In genomic region chr5:148904846-148905245, GRCm38 (mm10) we compare ENCODE assay signal across 8 mouse cellular contexts. TPM values are rescaled to one million over a fixed set of nuclear protein-coding genes. Genes with fewer than 3 reads are reported as not detected.
A peak's percentile ranks its signal among the peaks of the same experiment; 100 is the strongest.
DNase-seq lines count a peak whose midpoint lies in the region; ATAC-seq and TF ChIP-seq lines count a peak whose summit lies in the region.

No protein-coding gene starts in this region.

- ATAC-seq in hindbrain, embryonic 11.5 days (ENCODE audit: low FRiP score): no peak
- ATAC-seq in common myeloid progenitor, adult 5-6 weeks (replicated peaks; ENCODE audit: low read depth, poor library complexity, severe bottlenecking): peak; percentile 54

- H3K36me3 ChIP-seq in hindbrain, embryonic 11.5 days (ENCODE audit: control insufficient read depth, insufficient read depth, low read length): no peaks in the 10 kb centered on the region
- peaks cover 64% of the 10 kb centered on the region for H3K36me3 ChIP-seq in hindbrain, embryonic 10.5 days
- H3K36me3 ChIP-seq in limb, embryonic 10.5 days: peaks cover 33% of the 10 kb centered on the region
- H3K36me3 ChIP-seq in spleen, adult 2 months (ENCODE audit: control insufficient read depth, insufficient read depth, low read length): no peaks in the 10 kb centered on the region

- H3K27me3 ChIP-seq in hindbrain, embryonic 11.5 days (ENCODE audit: control insufficient read depth, insufficient read depth, low read length): no peaks in the 10 kb centered on the region
- H3K27me3 ChIP-seq in hindbrain, embryonic 10.5 days (ENCODE audit: insufficient read depth, poor library complexity, severe bottlenecking): no peaks in the 10 kb centered on the region
- H3K27me3 ChIP-seq in limb, embryonic 10.5 days (ENCODE audit: low read depth, poor library complexity, severe bottlenecking): no peaks in the 10 kb centered on the region
- H3K27me3 ChIP-seq in spleen, adult 2 months (ENCODE audit: control insufficient read depth, insufficient read depth, low read length): no peaks in the 10 kb centered on the region

- no peak overlapping the region for H3K27ac ChIP-seq in hindbrain, embryonic 11.5 days (ENCODE audit: low read depth, low read length)
- no peak overlapping the region for H3K27ac ChIP-seq in hindbrain, embryonic 10.5 days
- no peak overlapping the region for H3K27ac ChIP-seq in limb, embryonic 10.5 days
- H3K27ac ChIP-seq in spleen, adult 2 months (ENCODE audit: insufficient read depth, low read length): peak overlapping the region; percentile 21; the same call in 1 of the 2 replicates

- no peak for TF ChIP-seq POLR2A in spleen, adult 2 months (IDR thresholded peaks at IDR 0.05; ENCODE audit: low read depth, low read length)

- peaks cover 9% of the 10 kb centered on the region; the same call in 1 of the 2 replicates for H3K4me1 ChIP-seq in hindbrain, embryonic 11.5 days (replicated peaks; ENCODE audit: control insufficient read depth, insufficient read depth, low read length)
- peaks cover 38% of the 10 kb centered on the region for H3K4me1 ChIP-seq in hindbrain, embryonic 10.5 days (replicated peaks)
- H3K4me1 ChIP-seq in limb, embryonic 10.5 days: peaks cover 12% of the 10 kb centered on the region
- peaks cover 16% of the 10 kb centered on the region for H3K4me1 ChIP-seq in spleen, adult 2 months (ENCODE audit: control insufficient read depth, insufficient read depth, insufficient read length)

- peak; percentile 65; the same call in 1 of the 2 replicates for TF ChIP-seq CTCF in spleen, adult 2 months (IDR thresholded peaks at IDR 0.05; ENCODE audit: extremely low read depth, insufficient read depth, insufficient read length, insufficient replicate concordance)

- H3K9me3 ChIP-seq in hindbrain, embryonic 11.5 days (ENCODE audit: control insufficient read depth, low read length): no peaks in the 10 kb centered on the region
- no peaks in the 10 kb centered on the region for H3K9me3 ChIP-seq in hindbrain, embryonic 10.5 days
- H3K9me3 ChIP-seq in limb, embryonic 10.5 days (replicated peaks): no peaks in the 10 kb centered on the region

- no peak overlapping the region for H3K4me3 ChIP-seq in hindbrain, embryonic 11.5 days (ENCODE audit: low read depth, low read length)
- H3K4me3 ChIP-seq in hindbrain, embryonic 10.5 days: no peak overlapping the region
- no peak overlapping the region for H3K4me3 ChIP-seq in limb, embryonic 10.5 days
- H3K4me3 ChIP-seq in spleen, adult 2 months (ENCODE audit: extremely low read depth, insufficient read depth, insufficient read length): no peak overlapping the region

- peak; percentile 41 for DNase-seq in hindbrain, embryonic 11.5 days (ENCODE audit: low spot score)
- DNase-seq in hindbrain, embryonic 10.5 days (ENCODE audit: low spot score): no peak
- DNase-seq in MN1 (ENCODE audit: low spot score): peak; percentile 63
- DNase-seq in limb, embryonic 10.5 days (ENCODE audit: low spot score): peak; percentile 54
- DNase-seq in spleen, adult 2 months (ENCODE audit: low read depth in 1 of 2, low spot score in 2 of 2): peak; percentile 78 to 79
- no peak for DNase-seq in left cerebral cortex, adult 11 months (ENCODE audit: low spot score)
- no peak for DNase-seq in frontal cortex, postnatal 36 days (ENCODE audit: low spot score in 2 of 2)

- H3K9ac ChIP-seq in hindbrain, embryonic 11.5 days (ENCODE audit: low read depth, low read length): no peak overlapping the region

- 80% methylated on average over 6 of the region's 6 CpGs for WGBS in hindbrain, embryonic 11.5 days
- 83% methylated on average over 6 of the region's 6 CpGs for WGBS in hindbrain, embryonic 10.5 days
- 73% methylated on average over 6 of the region's 6 CpGs for WGBS in limb, embryonic 10.5 days
- 37% methylated on average over 6 of the region's 6 CpGs for WGBS in spleen, adult 2 months

- no peak overlapping the region for H3K4me2 ChIP-seq in hindbrain, embryonic 11.5 days (replicated peaks; ENCODE audit: low read depth, low read length)

RNA-seq across cellular contexts. Expression of gene Katnal1, which starts 24.3 kb away (rescaled TPM):
- polyA plus RNA-seq in hindbrain, embryonic 11.5 days (2014; fragmentation: Nextera tagmentation; extraction: Ambion mirVana): 32.1 and 37.0 TPM in 2 replicates
- polyA plus RNA-seq in hindbrain, embryonic 10.5 days (2016; fragmentation: Nextera tagmentation; extraction: Ambion mirVana): 22.4 and 23.6 TPM in 2 replicates
- 9.1 and 10.6 TPM in 2 replicates for total RNA-seq in common myeloid progenitor, adult 5-6 weeks (2017)
- polyA plus RNA-seq in limb, embryonic 10.5 days (2016; fragmentation: Nextera tagmentation; extraction: Ambion mirVana): 15.4 and 19.3 TPM in 2 replicates
- polyA plus RNA-seq in spleen, adult 2 months (2012; rRNA removed): 2.4 and 2.5 TPM in 2 replicates

Comparison
In these comparisons a context has a peak if more than half of its experiments do, and no peak if none do; other contexts are left out.
1. DNase-seq: peak in hindbrain, embryonic 11.5 days (single experiment), MN1 (single experiment), limb, embryonic 10.5 days (single experiment) and spleen, adult 2 months (2 of 2); none in hindbrain, embryonic 10.5 days (single experiment), left cerebral cortex, adult 11 months (single experiment) and frontal cortex, postnatal 36 days (0 of 2).